Mouse (Mus musculus) embryonic fibroblast, embryonic 13.5 days (primary cell): ENCODE results near the gene Adam26b. TPM values are rescaled to one million over a fixed set of nuclear protein-coding genes. Genes with fewer than 3 reads are reported as not detected.
"Not testable (repeated sequence)": the region's sequence is repeated elsewhere in the genome, so short reads cannot be mapped to it uniquely, and the experiment has no call there.

ENCODE experiments used
- H3K27ac ChIP-seq: 2 replicates; pipeline ENCODE4 v1.5.1; 2012; ENCODE audit warnings: low read length, control low read depth, inconsistent platforms; ENCODE audit not compliant: insufficient read depth
- H3K4me1 ChIP-seq: 2 replicates; pipeline ENCODE4 v1.6.1; 2011; ENCODE audit warnings: low read length; ENCODE audit not compliant: control insufficient read depth, insufficient read depth
- H3K4me3 ChIP-seq: 2 replicates; pipeline ENCODE4 v1.5.1; 2011; ENCODE audit warnings: mild to moderate bottlenecking, control low read depth, low read length; ENCODE audit not compliant: insufficient read depth
- polyA plus RNA-seq: library from polyadenylated mRNA; stranded (reverse); fragments of >200 nt; gene quantifications from 2 replicates; pipeline ENCODE4 v1.2.4, GENCODE M21; 2011; ENCODE audit warnings: low read depth; ENCODE audit not compliant: missing spikeins, insufficient read length

The Adam26b gene
- not detected in 2 replicates for polyA plus RNA-seq

GRCm38 (mm10) chr8:43528006-43528405, at the start of gene Adam26b:
Adam26b (minus strand) TSS chr8:43528106.
- not testable (repeated sequence) for H3K27ac ChIP-seq, H3K4me1 ChIP-seq, H3K4me3 ChIP-seq

DNA sequence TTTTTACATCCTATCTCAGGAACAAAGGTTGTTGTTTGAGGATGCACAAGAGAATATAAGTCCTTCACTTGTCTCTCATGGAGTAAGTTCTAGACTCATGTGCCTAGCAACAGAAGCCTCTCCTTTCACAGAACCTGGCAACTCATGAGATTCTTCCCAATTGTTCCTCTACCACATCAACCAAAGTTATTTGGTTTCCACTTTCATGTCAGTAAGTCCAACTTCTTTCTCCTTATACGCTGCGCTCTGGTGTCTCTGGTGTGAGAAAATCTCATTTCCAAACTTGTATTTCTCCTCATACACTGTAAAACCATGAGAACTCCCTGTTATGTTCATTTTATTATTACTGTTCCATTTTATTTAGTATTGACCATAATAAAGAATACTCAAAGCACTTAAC, 48.7 kb upstream of the Adam26b start, which contains the start of gene Adam26a:
Gene Adam26a, minus strand, starts transcription at position 101 of the 400 bp plus-strand sequence.
- H3K27ac ChIP-seq, H3K4me3 ChIP-seq, H3K4me1 ChIP-seq: not testable (repeated sequence)

Other genes with a start within 250 kb of the Adam26b start
- not detected in 2 replicates for gene Zfp42, start 221.1 kb downstream of the Adam26b start, polyA plus RNA-seq
- not detected in 2 replicates for gene Adam26a, start 48.6 kb upstream of the Adam26b start, polyA plus RNA-seq
- not detected in 2 replicates for gene Gm5346, start 99.2 kb upstream of the Adam26b start, polyA plus RNA-seq
- not detected in 2 replicates for gene Adam34, start 181.9 kb upstream of the Adam26b start, polyA plus RNA-seq